Comparison of ENCODE assay signal across 7 mouse cellular contexts in the genomic region with DNA sequence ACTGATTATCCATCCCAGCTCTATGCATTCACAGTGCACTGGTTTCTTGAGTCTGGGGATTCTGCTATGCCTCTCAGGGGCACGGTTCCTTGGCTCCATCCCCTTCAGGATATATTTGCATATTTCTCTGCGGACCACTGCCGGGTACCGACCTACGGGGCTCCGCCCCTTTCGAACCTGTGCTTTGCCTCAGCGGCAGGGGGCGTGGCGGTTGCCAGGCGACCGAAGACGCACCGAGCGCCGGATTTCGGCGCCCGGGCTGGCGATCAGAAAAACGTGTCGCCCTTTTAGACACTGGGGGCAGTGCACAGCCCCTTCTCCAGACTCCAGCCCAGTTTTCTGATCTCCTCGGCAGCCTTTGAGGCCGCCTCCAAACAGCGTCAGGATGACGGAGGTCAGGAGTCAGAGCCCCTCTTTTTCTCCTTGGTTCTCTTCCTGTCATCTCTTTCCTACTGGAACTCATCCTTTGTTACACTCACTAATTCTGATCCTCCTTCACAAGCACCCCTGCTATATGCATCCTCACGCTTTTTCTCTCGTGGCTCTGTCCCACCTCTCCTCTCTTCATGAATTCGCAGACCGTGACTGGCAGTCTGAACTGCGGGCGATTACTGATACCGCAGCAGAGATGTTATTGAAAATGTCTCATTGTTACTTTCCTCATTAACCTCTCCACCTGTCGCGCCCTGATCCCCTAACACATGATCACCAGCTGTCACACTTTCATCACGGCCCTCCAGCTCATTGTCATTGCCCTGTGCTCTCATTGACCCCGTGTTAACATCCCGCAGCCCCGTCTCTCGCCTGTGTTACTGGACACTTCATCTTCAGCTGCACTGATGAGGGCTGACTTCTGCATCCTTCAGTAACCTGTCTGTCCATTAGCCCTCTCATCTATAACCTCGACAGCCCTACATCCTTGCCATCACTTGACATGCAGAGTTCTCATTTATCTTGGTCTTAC. TPM values are rescaled to one million over a fixed set of nuclear protein-coding genes. Genes with fewer than 3 reads are reported as not detected.
DNase-seq lines count a peak whose midpoint lies in the region; ATAC-seq lines count a peak whose summit lies in the region.

A gene (plus strand): TSS at position 233 of the 964 bp plus-strand sequence.

- intact Hi-C loops in heart, postnatal 36 days (cut with DNase I): no loop called here
- intact Hi-C loops in left cerebral cortex, postnatal 25 days (cut with DNase I): loop anchor here (10.0 kb wide), 2 partner anchors 283 to 433 kb away; no protein-coding TSS in a partner anchor

- H3K27ac ChIP-seq in embryonic facial prominence, embryonic 12.5 days: no peak within 1 kb of the TSS

- H3K4me2 ChIP-seq in embryonic facial prominence, embryonic 12.5 days (replicated peaks): peak within 1 kb of the TSS; percentile 74

- ATAC-seq in CD4-positive, CD25-positive, alpha-beta regulatory T cell, adult 4 months: peak; percentile 93
- peak; percentile 82 for ATAC-seq in embryonic facial prominence, embryonic 12.5 days (ENCODE audit: insufficient number of reproducible peaks, insufficient read depth, low FRiP score, low TSS enrichment)
- peak; percentile 88 for ATAC-seq in megakaryocyte-erythroid progenitor cell, adult 5-6 weeks (replicated peaks; ENCODE audit: low FRiP score, low TSS enrichment, poor library complexity, severe bottlenecking)

- peak; percentile 73 for DNase-seq in Muller cell, postnatal 12 days (ENCODE audit: inconsistent ontology term)
- peak; percentile 50 to 53 for DNase-seq in heart, postnatal 36 days
- DNase-seq in left cerebral cortex, postnatal 25 days (ENCODE audit: low spot score in 2 of 2): peak; percentile 31 to 59
- DNase-seq in right cerebral cortex, postnatal 25 days: peak; percentile 57

- H3K9ac ChIP-seq in embryonic facial prominence, embryonic 12.5 days: 0 out of 2 replicates have a peak within 1 kb of the TSS, but pooled peaks have one; percentile 2

- H3K9me3 ChIP-seq in embryonic facial prominence, embryonic 12.5 days: no peaks in the 10 kb centered on the region

- no peaks in the 10 kb centered on the region for H3K36me3 ChIP-seq in embryonic facial prominence, embryonic 12.5 days

- peak within 1 kb of the TSS; percentile 35 for H3K4me3 ChIP-seq in embryonic facial prominence, embryonic 12.5 days

- H3K27me3 ChIP-seq in embryonic facial prominence, embryonic 12.5 days: 0 out of 2 replicates have a peak, but pooled peaks cover 3% of the 10 kb centered on the region

- WGBS in embryonic facial prominence, embryonic 12.5 days: 5% methylated on average over 41 of the region's 41 CpGs

- peaks cover 8% of the 10 kb centered on the region; the same call in 1 of the 2 replicates for H3K4me1 ChIP-seq in embryonic facial prominence, embryonic 12.5 days

RNA-seq across cellular contexts. Expression of the gene that starts here (rescaled TPM):
- not detected for polyA plus RNA-seq in CD4-positive, CD25-positive, alpha-beta regulatory T cell, adult 4 months (2017; shearing (Covaris generic))
- 0.15 TPM in 1 of 2 replicates, not detected in the other for polyA plus RNA-seq in embryonic facial prominence, embryonic 12.5 days (2016; fragmentation: Nextera tagmentation; extraction: Ambion mirVana)
- total RNA-seq in heart, postnatal 36 days (2021): 1 to 10 TPM; 2.1 to 2.2 TPM
- under 1 TPM; 0.21 to 0.55 TPM for total RNA-seq in left cerebral cortex, postnatal 25 days (2021)
- not detected in 2 replicates for total RNA-seq in megakaryocyte-erythroid progenitor cell, adult 5-6 weeks (2014; fragmentation: Nextera tagmentation)
- total RNA-seq in megakaryocyte-erythroid progenitor cell, adult 5-6 weeks (2017): not detected in 2 replicates

Comparison
In these comparisons a context has a peak if more than half of its experiments do, and no peak if none do; other contexts are left out.
1. Peak in ATAC-seq in CD4-positive, CD25-positive, alpha-beta regulatory T cell, adult 4 months; RNA of the gene not detected or under 1 TPM.
2. Peak in ATAC-seq, H3K4me3 ChIP-seq, H3K9ac ChIP-seq and H3K4me2 ChIP-seq in embryonic facial prominence, embryonic 12.5 days; RNA of the gene not detected or under 1 TPM.
3. Peak in DNase-seq in left cerebral cortex, postnatal 25 days; RNA of the gene not detected or under 1 TPM.
4. Peak in ATAC-seq in megakaryocyte-erythroid progenitor cell, adult 5-6 weeks; RNA of the gene not detected or under 1 TPM.